Comparison of ENCODE assay signal across 19 mouse cellular contexts in the genomic region with DNA sequence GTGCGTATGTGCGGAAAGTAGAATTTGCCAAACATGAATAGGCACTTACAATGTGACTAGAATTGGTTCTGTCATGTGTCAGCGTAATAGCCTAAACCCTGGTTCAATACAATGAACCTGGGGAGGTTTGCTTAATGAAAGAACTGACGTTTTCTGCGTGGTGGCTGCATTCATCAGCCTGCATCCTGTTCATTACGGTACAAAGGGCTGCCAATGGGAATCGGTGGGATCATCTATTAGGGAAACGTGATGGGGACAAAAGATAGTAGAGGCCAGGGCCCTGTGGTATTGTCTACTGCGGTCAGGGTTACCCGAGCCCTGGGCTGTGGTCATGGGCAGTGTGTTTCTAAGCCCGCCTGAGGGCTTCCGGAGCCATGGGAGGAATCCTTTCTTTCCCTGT.
DNase-seq lines count a peak whose midpoint lies in the region; ATAC-seq lines count a peak whose summit lies in the region.
"Had no signal": no experiment of that assay in that cellular context is flagged by ENCODE, and none has a peak within 500 bp of the region (broad histone marks: within the 10 kb centered on the region; RNA-seq: fewer than 3 reads in every experiment).

No protein-coding gene starts in this region.

- H3K36me3 ChIP-seq in forebrain, embryonic 13.5 days (ENCODE audit: poor library complexity, severe bottlenecking): no peaks in the 10 kb centered on the region
- no peaks in the 10 kb centered on the region for H3K36me3 ChIP-seq in midbrain, embryonic 12.5 days
- H3K36me3 ChIP-seq: intestine, embryonic 15.5 days; kidney, embryonic 15.5 days; limb, embryonic 10.5 days; neural tube, embryonic 13.5 days had no signal

- H3K9ac ChIP-seq in forebrain, embryonic 13.5 days: no peak overlapping the region
- no peak overlapping the region for H3K9ac ChIP-seq in midbrain, embryonic 12.5 days (replicated peaks)
- H3K9ac ChIP-seq: intestine, embryonic 15.5 days; kidney, embryonic 15.5 days; lung, embryonic 14.5 days; neural tube, embryonic 13.5 days had no signal

- peak overlapping the region; percentile 36 for H3K4me2 ChIP-seq in forebrain, embryonic 13.5 days
- peak overlapping the region; percentile 28 for H3K4me2 ChIP-seq in midbrain, embryonic 12.5 days (replicated peaks)
- H3K4me2 ChIP-seq: heart, embryonic 11.5 days; intestine, embryonic 15.5 days; kidney, embryonic 15.5 days; liver, embryonic 11.5 days; lung, embryonic 14.5 days; neural tube, embryonic 13.5 days had no signal

- H3K27me3 ChIP-seq in forebrain, embryonic 13.5 days: peaks cover 21% of the 10 kb centered on the region
- H3K27me3 ChIP-seq in midbrain, embryonic 12.5 days: peaks cover 38% of the 10 kb centered on the region
- H3K27me3 ChIP-seq: intestine, embryonic 15.5 days; kidney, embryonic 15.5 days; neural tube, embryonic 13.5 days had no signal

- DNase-seq in embryo, embryonic 10 days (ENCODE audit: low spot score): peak; percentile 64
- DNase-seq in embryo, embryonic 9.5 days (ENCODE audit: extremely low spot score): peak; percentile 24
- no peak for DNase-seq in frontal cortex, postnatal 14 days (ENCODE audit: low spot score in 2 of 2)
- DNase-seq in lung, adult 18-20 months: no peak
- DNase-seq in adrenal gland, postnatal 14 days: no peak
- DNase-seq: cerebellum, adult 11-12 months; cerebellum, postnatal 25 days; lung, embryonic 14.5 days; lung, postnatal 4 days; thymus, postnatal 4 days had no signal

- H3K4me3 ChIP-seq in forebrain, embryonic 13.5 days: peak overlapping the region; percentile 6
- H3K4me3 ChIP-seq in midbrain, embryonic 12.5 days: no peak overlapping the region
- H3K4me3 ChIP-seq: intestine, embryonic 15.5 days; kidney, embryonic 15.5 days; limb, embryonic 10.5 days; neural tube, embryonic 13.5 days had no signal

- no peak overlapping the region; the same call in 1 of the 2 replicates for H3K27ac ChIP-seq in forebrain, embryonic 13.5 days
- H3K27ac ChIP-seq in midbrain, embryonic 12.5 days (replicated peaks): no peak overlapping the region
- H3K27ac ChIP-seq: intestine, embryonic 15.5 days; kidney, embryonic 15.5 days; limb, embryonic 10.5 days; neural tube, embryonic 13.5 days had no signal

- ATAC-seq in forebrain, embryonic 13.5 days: peak; percentile 75; the same call in 1 of the 2 replicates
- peak; percentile 71 for ATAC-seq in midbrain, embryonic 12.5 days (ENCODE audit: low FRiP score, low read depth)
- ATAC-seq in megakaryocyte progenitor cell, adult 5-6 weeks (replicated peaks; ENCODE audit: poor library complexity): no peak
- ATAC-seq: intestine, embryonic 15.5 days had no signal

- peaks cover 17% of the 10 kb centered on the region for H3K4me1 ChIP-seq in forebrain, embryonic 13.5 days
- H3K4me1 ChIP-seq in midbrain, embryonic 12.5 days: peaks cover 17% of the 10 kb centered on the region

- WGBS in forebrain, embryonic 13.5 days: 5% methylated on average over 12 of the region's 12 CpGs
- 18% methylated on average over 12 of the region's 12 CpGs for WGBS in midbrain, embryonic 12.5 days

- no peaks in the 10 kb centered on the region for H3K9me3 ChIP-seq in forebrain, embryonic 13.5 days (replicated peaks)
- H3K9me3 ChIP-seq in midbrain, embryonic 12.5 days: peaks cover under 1% of the 10 kb centered on the region; the same call in 1 of the 2 replicates
- H3K9me3 ChIP-seq: intestine, embryonic 15.5 days; kidney, embryonic 15.5 days; limb, embryonic 10.5 days; neural tube, embryonic 13.5 days had no signal

Comparison
In these comparisons a context has a peak if more than half of its experiments do, and no peak if none do; other contexts are left out.
1. DNase-seq: peak in embryo, embryonic 10 days (single experiment) and embryo, embryonic 9.5 days (single experiment); none in frontal cortex, postnatal 14 days (0 of 2), lung, adult 18-20 months (0 of 2) and adrenal gland, postnatal 14 days (single experiment).